Mouse (Mus musculus) lung, postnatal 0 days (tissue): ENCODE measurements around the gene Ahnak2.

ENCODE experiments used
- CTCF ChIP-seq: IDR thresholded peaks from 2 replicates; pipeline ENCODE4 v1.5.1; 2016; ENCODE audit warnings: antibody characterized with exemption, mild to moderate bottlenecking
- EP300 ChIP-seq: IDR thresholded peaks from 2 replicates; pipeline ENCODE4 v1.6.1; 2016; ENCODE audit warnings: antibody characterized with exemption, mild to moderate bottlenecking, control low read depth

- TF ChIP-seq CTCF (no peak), EP300 (no peak)
Observed at GRCm38 (mm10) chr12:112768166-112768565, 34.3 kb downstream of the Ahnak2 start.
